Mouse (Mus musculus) neural tube, embryonic 12.5 days (tissue): ENCODE results near the gene Trim58. TPM values are rescaled to one million over a fixed set of nuclear protein-coding genes. Genes with fewer than 3 reads are reported as not detected.

Source experiments
- ATAC-seq: fragments of 200-750 bp; cut with Nextera tagmentation; 2 replicates; pipeline ENCODE4 v1.8.0; 2017; ENCODE audit warnings: low read depth, mild to moderate bottlenecking, moderate TSS enrichment, moderate library complexity; ENCODE audit not compliant: low FRiP score
- H3K27ac ChIP-seq: fragments of 300-500 bp; sonication (generic); 2 replicates; pipeline ENCODE4 v1.5.1; 2016
- H3K27me3 ChIP-seq: fragments of 300-500 bp; sonication (generic); replicated peaks from 2 replicates; pipeline ENCODE4 v1.6.1; 2016; ENCODE audit warnings: mild to moderate bottlenecking
- H3K36me3 ChIP-seq: fragments of 300-500 bp; sonication (generic); 2 replicates; pipeline ENCODE4 v1.6.1; 2016; ENCODE audit warnings: mild to moderate bottlenecking
- H3K4me1 ChIP-seq: fragments of 300-500 bp; sonication (generic); 2 replicates; pipeline ENCODE4 v1.6.1; 2016
- H3K4me2 ChIP-seq: fragments of 300-500 bp; sonication (generic); replicated peaks from 2 replicates; pipeline ENCODE4 v1.6.1; 2016; ENCODE audit warnings: mild to moderate bottlenecking
- H3K4me3 ChIP-seq: fragments of 300-500 bp; sonication (generic); 2 replicates; pipeline ENCODE4 v1.5.1; 2016
- H3K9ac ChIP-seq: fragments of 300-500 bp; sonication (generic); 2 replicates; pipeline ENCODE4 v1.6.1; 2016; ENCODE audit warnings: mild to moderate bottlenecking
- H3K9me3 ChIP-seq: fragments of 300-500 bp; sonication (generic); 2 replicates; pipeline ENCODE4 v1.6.1; 2016; ENCODE audit warnings: mild to moderate bottlenecking
- WGBS: fragments of 180-500 bp; shearing (Covaris S2); methylation state at CpG from one replicate; pipeline ENCODE4 v1.1.7; 2016; 5-methylcytosine and 5-hydroxymethylcytosine counted together
- polyA plus RNA-seq: library from polyadenylated mRNA; unstranded; fragments of >200 nt; fragmentation: Nextera tagmentation; extraction: Ambion mirVana; gene quantifications from 2 replicates; pipeline ENCODE4 v1.2.1, GENCODE M21; 2016

Trim58 gene
- polyA plus RNA-seq, 1 experiment from 2014 or later = 0.44 TPM

- Histone ChIP-seq H3K27ac (no peak overlapping the region), H3K4me3 (no peak overlapping the region)
Measured at GRCm38 (mm10) chr11:58669252-58669651, 29.0 kb downstream of the Trim58 start.

GRCm38 (mm10) chr11:58671825-58672224 is 31.6 kb downstream of the Trim58 start:
- Histone ChIP-seq H3K9ac (no peak overlapping the region), H3K4me3 (no peak overlapping the region), H3K9me3 (no peaks in the 10 kb centered on the region), H3K36me3 (no peaks in the 10 kb centered on the region), H3K27ac (no peak overlapping the region), H3K4me1 (no peaks in the 10 kb centered on the region), H3K4me2 (no peak overlapping the region), H3K27me3 (no peaks in the 10 kb centered on the region)
- 61% methylated on average over 4 of the region's 4 CpGs for WGBS
- no peak for ATAC-seq

More at GRCm38 (mm10) chr11:58669252-58669651, 29.0 kb downstream of the Trim58 start:
- no peaks in the 10 kb centered on the region for H3K9me3 ChIP-seq
- no peak for ATAC-seq
- no peaks in the 10 kb centered on the region for H3K4me1 ChIP-seq
- H3K4me2 ChIP-seq = no peak overlapping the region
- H3K9ac ChIP-seq = no peak overlapping the region
- no peaks in the 10 kb centered on the region for H3K36me3 ChIP-seq
- no peaks in the 10 kb centered on the region for H3K27me3 ChIP-seq

- ATAC-seq = no peak
- no peak within 1 kb of the TSS for H3K9ac ChIP-seq
- H3K4me3 ChIP-seq = no peak within 1 kb of the TSS
- WGBS = 90% methylated on average over 1 of the region's 1 CpGs
- no peak within 1 kb of the TSS for H3K27ac ChIP-seq
- no peaks in the 10 kb centered on the region for H3K36me3 ChIP-seq
- no peaks in the 10 kb centered on the region for H3K9me3 ChIP-seq
- H3K27me3 ChIP-seq = no peaks in the 10 kb centered on the region
- no peaks in the 10 kb centered on the region for H3K4me1 ChIP-seq
- H3K4me2 ChIP-seq = no peak within 1 kb of the TSS
Measured at GRCm38 (mm10) chr11:58680799-58681198, 40.5 kb downstream of the Trim58 start, which contains the start of gene Olfr320. Olfr320 (plus strand) TSS chr11:58681099.

- Histone ChIP-seq H3K4me2 (no peak within 1 kb of the TSS), H3K9me3 (peaks cover 11% of the 10 kb centered on the region), H3K27me3 (no peaks in the 10 kb centered on the region), H3K4me3 (no peak within 1 kb of the TSS), H3K4me1 (no peaks in the 10 kb centered on the region), H3K27ac (no peak within 1 kb of the TSS), H3K36me3 (no peaks in the 10 kb centered on the region), H3K9ac (no peak within 1 kb of the TSS)
- no peak for ATAC-seq
- 93% methylated on average over 3 of the region's 3 CpGs for WGBS
Measured at GRCm38 (mm10) chr11:58698862-58699261, 58.6 kb downstream of the Trim58 start, which contains the start of gene Olfr319. Olfr319 (plus strand) TSS chr11:58699162.

Other genes starting within 250 kb of the Trim58 start
- not detected in 2 replicates for gene 1810065E05Rik, start 219.4 kb upstream of the Trim58 start, polyA plus RNA-seq
- not detected in 2 replicates for gene Gm12253, start 207.9 kb upstream of the Trim58 start, polyA plus RNA-seq
- not detected in 2 replicates for gene Lypd9, start 187.5 kb upstream of the Trim58 start, polyA plus RNA-seq
- not detected in 2 replicates for gene Olfr30, start 178.2 kb upstream of the Trim58 start, polyA plus RNA-seq
- gene Olfr332, start 147.9 kb upstream of the Trim58 start, polyA plus RNA-seq = not detected in 2 replicates
- gene Olfr331, start 137.9 kb upstream of the Trim58 start, polyA plus RNA-seq = not detected in 2 replicates
- not detected in 2 replicates for gene Olfr330, start 105.6 kb upstream of the Trim58 start, polyA plus RNA-seq
- not detected in 2 replicates for gene Olfr329-ps, start 94.0 kb upstream of the Trim58 start, polyA plus RNA-seq
- 0.09 TPM in 1 of 2 replicates, not detected in the other for gene Olfr328, start 84.8 kb upstream of the Trim58 start, polyA plus RNA-seq
- not detected in 2 replicates for gene Olfr224, start 69.9 kb upstream of the Trim58 start, polyA plus RNA-seq
- not detected in 2 replicates for gene Olfr325, start 62.7 kb upstream of the Trim58 start, polyA plus RNA-seq
- not detected in 2 replicates for gene Olfr324, start 45.4 kb upstream of the Trim58 start, polyA plus RNA-seq
- not detected in 2 replicates for gene 2210407C18Rik, start 24.4 kb upstream of the Trim58 start, polyA plus RNA-seq
- not detected in 2 replicates for gene Olfr323, start 10.0 kb upstream of the Trim58 start, polyA plus RNA-seq
- not detected in 2 replicates for gene Olfr322, start 18.3 kb downstream of the Trim58 start, polyA plus RNA-seq
- not detected in 2 replicates for gene Olfr320, start 40.6 kb downstream of the Trim58 start, polyA plus RNA-seq
- not detected in 2 replicates for gene Olfr319, start 58.7 kb downstream of the Trim58 start, polyA plus RNA-seq
- gene Olfr318, start 83.5 kb downstream of the Trim58 start, polyA plus RNA-seq = not detected in 2 replicates
- gene Olfr317, start 98.7 kb downstream of the Trim58 start, polyA plus RNA-seq = 0.06 and 0.16 TPM in 2 replicates
- gene Olfr316, start 112.3 kb downstream of the Trim58 start, polyA plus RNA-seq = not detected in 2 replicates
- gene Olfr315, start 132.7 kb downstream of the Trim58 start, polyA plus RNA-seq = not detected in 2 replicates
- gene Olfr314, start 142.5 kb downstream of the Trim58 start, polyA plus RNA-seq = not detected in 2 replicates
- gene Fam183b, start 161.5 kb downstream of the Trim58 start, polyA plus RNA-seq = 5.2 and 7.4 TPM in 2 replicates
- gene Olfr313, start 174.5 kb downstream of the Trim58 start, polyA plus RNA-seq = not detected in 2 replicates
- gene Olfr312, start 188.8 kb downstream of the Trim58 start, polyA plus RNA-seq = not detected in 2 replicates
- gene Olfr311, start 198.8 kb downstream of the Trim58 start, polyA plus RNA-seq = not detected in 2 replicates
- gene Gm12258, start 206.7 kb downstream of the Trim58 start, polyA plus RNA-seq = 16.8 and 18.2 TPM in 2 replicates
- gene 2810021J22Rik, start 226.8 kb downstream of the Trim58 start, polyA plus RNA-seq = 10.7 and 10.8 TPM in 2 replicates